Mouse (Mus musculus) spleen, adult 18-20 months (tissue): ENCODE measurements around the gene Dock10.

Experiments used
- DNase-seq, 2 experiments: peaks; one replicate each; pipeline ENCODE4 v3.0.0; 2022; ENCODE audit warnings: mixed read lengths in 2 of 2

Dock10 gene

GRCm38 (mm10) chr1:80727403-80727802, 30.9 kb downstream of the Dock10 start:
- no peak for DNase-seq

GRCm38 (mm10) chr1:80722647-80723046, 35.7 kb downstream of the Dock10 start:
- peak; percentile 58 to 68 for DNase-seq

- no peak for DNase-seq
Observed at GRCm38 (mm10) chr1:80722001-80722400, 36.3 kb downstream of the Dock10 start.

- DNase-seq = no peak
Observed at GRCm38 (mm10) chr1:80721181-80721580, 37.1 kb downstream of the Dock10 start.

- DNase-seq = no peak
Observed at GRCm38 (mm10) chr1:80720146-80720545, 38.2 kb downstream of the Dock10 start.

GRCm38 (mm10) chr1:80719436-80719835, 38.9 kb downstream of the Dock10 start:
- DNase-seq = no peak

- no peak for DNase-seq
Observed at GRCm38 (mm10) chr1:80718666-80719065, 39.7 kb downstream of the Dock10 start.

- no peak for DNase-seq
Observed at GRCm38 (mm10) chr1:80715917-80716316, 42.4 kb downstream of the Dock10 start.

- DNase-seq = no peak
Observed at GRCm38 (mm10) chr1:80713920-80714319, 44.4 kb downstream of the Dock10 start.

GRCm38 (mm10) chr1:80710607-80711261, 47.6 kb downstream of the Dock10 start:
- no peak for DNase-seq

GRCm38 (mm10) chr1:80710097-80710541, 48.2 kb downstream of the Dock10 start:
- no peak for DNase-seq

- DNase-seq = no peak
Observed at GRCm38 (mm10) chr1:80709299-80709698, 49.0 kb downstream of the Dock10 start.

GRCm38 (mm10) chr1:80703279-80703678, 55.0 kb downstream of the Dock10 start:
- DNase-seq = no peak

- DNase-seq = no peak
Observed at GRCm38 (mm10) chr1:80676004-80676673, 82.2 kb downstream of the Dock10 start.

GRCm38 (mm10) chr1:80671730-80672129, 86.6 kb downstream of the Dock10 start:
- DNase-seq = no peak

- DNase-seq = no peak
Observed at GRCm38 (mm10) chr1:80671056-80671455, 87.3 kb downstream of the Dock10 start.

GRCm38 (mm10) chr1:80670387-80670786, 87.9 kb downstream of the Dock10 start:
- no peak for DNase-seq

- no peak for DNase-seq
Observed at GRCm38 (mm10) chr1:80665761-80666160, 92.6 kb downstream of the Dock10 start.

GRCm38 (mm10) chr1:80665161-80665560, 93.2 kb downstream of the Dock10 start:
- peak; percentile 42 to 48 for DNase-seq

GRCm38 (mm10) chr1:80661506-80662402, 96.6 kb downstream of the Dock10 start:
- DNase-seq = no peak

GRCm38 (mm10) chr1:80659465-80660245, 98.7 kb downstream of the Dock10 start:
- no peak for DNase-seq

GRCm38 (mm10) chr1:80656389-80656788, 101.9 kb downstream of the Dock10 start:
- no peak for DNase-seq

- no peak for DNase-seq
Observed at GRCm38 (mm10) chr1:80655854-80656253, 102.5 kb downstream of the Dock10 start.
